Mouse (Mus musculus): ENCODE results near the gene Slc9c1. TPM values are rescaled to one million over a fixed set of nuclear protein-coding genes. Genes with fewer than 3 reads are reported as not detected.

Slc9c1 gene
- polyA plus RNA-seq, 1 experiment from 2014 or later: not detected

DNA sequence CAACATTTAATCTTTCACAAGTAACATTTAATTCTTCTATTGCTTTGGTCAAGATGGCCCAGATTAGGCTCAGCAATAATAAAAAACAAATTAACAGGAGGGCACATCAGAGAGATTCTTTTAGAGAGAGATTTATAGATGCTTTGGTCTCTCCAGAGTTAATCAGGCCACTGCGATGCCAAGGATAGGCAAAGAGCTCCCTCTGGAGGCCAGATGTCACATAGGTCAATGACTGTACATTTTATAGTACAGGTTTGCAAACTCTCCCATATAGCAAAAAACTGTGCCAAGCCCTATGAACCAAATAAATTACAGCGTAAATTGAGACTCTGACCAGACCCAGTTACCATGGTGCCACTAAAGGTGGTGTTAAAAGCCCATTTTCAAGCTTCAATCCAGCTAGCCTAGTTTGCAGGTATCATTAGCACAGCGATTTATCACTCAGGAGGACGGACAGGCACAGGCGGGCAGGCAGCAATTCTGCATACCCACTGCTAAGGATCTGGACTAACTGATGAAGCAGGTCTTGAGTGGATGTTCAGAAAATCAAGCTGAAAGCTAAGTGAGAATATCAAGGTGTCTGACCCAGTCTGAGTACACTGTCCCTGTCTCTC lies 95.3 kb downstream of the Slc9c1 start:
- Histone ChIP-seq H3K4me2 (replicated peaks) (no peak overlapping the region), H3K27me3 (no peaks in the 10 kb centered on the region), H3K9ac (no peak overlapping the region), H3K36me3 (no peaks in the 10 kb centered on the region), H3K9me3 (no peaks in the 10 kb centered on the region), H3K4me1 (no peaks in the 10 kb centered on the region), H3K4me3 (no peak overlapping the region), H3K27ac (no peak overlapping the region)
- peak; percentile 72 for ATAC-seq (ENCODE audit: low FRiP score, low read depth)
- WGBS: 44% methylated on average over 5 of the region's 5 CpGs

DNA sequence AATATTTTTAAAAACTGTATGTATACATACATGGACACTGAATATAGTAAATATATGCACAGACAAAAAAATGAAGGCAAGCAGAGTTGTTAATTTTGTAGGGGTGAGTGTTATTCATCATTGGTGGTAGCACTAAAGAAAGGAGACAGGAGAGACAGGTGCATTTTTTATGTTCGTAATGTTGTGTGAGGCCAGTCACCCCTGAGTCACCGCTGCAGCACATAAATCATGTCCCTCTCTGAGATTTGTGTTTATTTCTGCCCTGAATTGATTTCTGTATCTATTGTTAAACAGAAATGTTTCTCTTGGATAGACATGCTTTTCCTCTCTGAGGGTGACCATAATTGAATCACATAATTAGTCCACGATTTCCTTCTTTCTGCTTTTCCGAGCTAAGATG lies 97.3 kb downstream of the Slc9c1 start:
- Histone ChIP-seq H3K27me3 (no peaks in the 10 kb centered on the region), H3K4me3 (no peak overlapping the region), H3K27ac (no peak overlapping the region), H3K9me3 (no peaks in the 10 kb centered on the region), H3K4me1 (no peaks in the 10 kb centered on the region), H3K36me3 (no peaks in the 10 kb centered on the region), H3K4me2 (replicated peaks) (no peak overlapping the region), H3K9ac (no peak overlapping the region)
- WGBS: 73% methylated on average over 4 of the region's 4 CpGs
- ATAC-seq (ENCODE audit: low FRiP score, low read depth): no peak

DNA sequence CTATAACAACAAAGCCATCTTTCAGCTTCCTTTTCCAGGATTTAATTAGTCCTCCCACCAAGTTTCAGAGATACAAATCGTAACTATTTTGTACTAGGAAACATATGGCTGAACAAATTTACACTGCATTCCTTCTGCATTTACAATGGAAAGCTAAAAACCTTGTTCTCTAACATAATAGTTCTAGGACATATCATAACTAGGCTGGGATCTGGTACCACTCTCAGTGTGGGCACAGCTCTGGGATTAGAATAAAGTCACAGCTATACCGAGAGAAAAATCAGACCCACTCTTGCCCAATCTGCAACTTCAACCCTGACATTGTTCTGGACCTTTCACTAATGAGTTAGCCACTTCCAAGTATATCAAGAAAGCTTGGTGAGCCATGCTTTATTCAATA lies 100.7 kb downstream of the Slc9c1 start:
- no peak overlapping the region for H3K9ac ChIP-seq
- H3K36me3 ChIP-seq: no peaks in the 10 kb centered on the region
- H3K4me3 ChIP-seq: no peak overlapping the region
- no peaks in the 10 kb centered on the region for H3K4me1 ChIP-seq
- no peak overlapping the region for H3K27ac ChIP-seq
- no peaks in the 10 kb centered on the region for H3K27me3 ChIP-seq
- no peaks in the 10 kb centered on the region for H3K9me3 ChIP-seq
- H3K4me2 ChIP-seq (replicated peaks): no peak overlapping the region
- 78% methylated on average over 2 of the region's 2 CpGs for WGBS
- no peak for ATAC-seq (ENCODE audit: low FRiP score, low read depth)

DNA sequence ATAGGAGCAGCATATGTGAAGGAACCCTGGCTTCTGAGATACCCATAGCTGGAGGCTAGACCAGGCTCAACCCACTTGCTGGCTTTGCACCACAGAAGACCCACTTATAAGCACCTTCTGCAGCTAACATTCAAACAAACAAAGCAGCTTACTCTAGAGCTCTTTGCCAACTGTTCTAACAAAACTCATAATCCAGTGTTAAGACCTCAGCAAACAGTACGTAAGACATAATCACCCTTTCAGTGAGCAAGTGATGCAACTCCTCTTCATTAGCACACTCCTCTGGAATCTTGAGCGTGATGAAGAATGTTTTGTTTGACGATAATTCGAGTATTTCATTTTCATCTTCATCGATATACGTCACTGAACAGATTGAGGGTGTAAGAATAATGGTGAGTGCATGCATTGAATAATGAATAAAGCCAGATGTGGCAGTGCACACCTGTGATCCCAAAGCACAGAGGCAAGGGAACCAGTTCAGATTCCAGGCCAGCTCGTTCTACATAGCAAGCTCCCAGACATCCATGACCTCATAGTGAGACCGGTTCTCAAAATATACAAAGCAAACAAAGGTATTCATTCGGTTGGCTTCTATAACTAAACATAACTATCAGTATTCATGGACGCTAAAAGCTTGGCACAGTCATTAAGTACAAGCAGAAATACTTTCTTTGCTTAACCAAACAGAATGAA lies 105.1 kb downstream of the Slc9c1 start:
- Histone ChIP-seq H3K4me2 (replicated peaks) (no peak overlapping the region), H3K4me1 (no peaks in the 10 kb centered on the region), H3K4me3 (no peak overlapping the region), H3K9me3 (no peaks in the 10 kb centered on the region), H3K36me3 (no peaks in the 10 kb centered on the region), H3K9ac (no peak overlapping the region), H3K27ac (peak overlapping the region; percentile 0; the same call in 1 of the 2 replicates), H3K27me3 (no peaks in the 10 kb centered on the region)
- WGBS: 74% methylated on average over 10 of the region's 10 CpGs
- no peak for ATAC-seq (ENCODE audit: low FRiP score, low read depth)

DNA sequence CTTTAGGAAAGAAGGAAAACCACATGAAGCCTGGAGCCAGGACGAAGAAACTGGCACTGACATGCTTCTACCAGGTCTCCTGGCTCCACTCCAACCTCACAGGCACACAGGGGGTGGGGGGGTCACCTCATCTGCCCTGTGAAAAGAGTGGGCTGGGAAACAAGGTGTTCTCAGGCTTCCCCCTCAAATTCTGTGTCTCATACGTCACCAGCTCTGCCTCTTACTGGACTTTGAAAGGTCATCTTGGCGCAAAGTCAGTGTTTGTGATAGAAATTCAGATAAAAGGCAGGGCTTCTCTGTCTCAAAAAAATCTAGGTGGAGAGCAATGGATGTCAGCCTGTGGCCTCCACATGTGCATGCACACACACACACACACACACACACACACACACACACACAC lies 106.2 kb downstream of the Slc9c1 start:
- Histone ChIP-seq H3K4me3 (no peak overlapping the region), H3K27me3 (no peaks in the 10 kb centered on the region), H3K9ac (no peak overlapping the region), H3K36me3 (no peaks in the 10 kb centered on the region), H3K27ac (peak overlapping the region; percentile 0; the same call in 1 of the 2 replicates), H3K9me3 (no peaks in the 10 kb centered on the region), H3K4me2 (replicated peaks) (no peak overlapping the region), H3K4me1 (no peaks in the 10 kb centered on the region)
- no peak for ATAC-seq (ENCODE audit: low FRiP score, low read depth)
- 50% methylated on average over 3 of the region's 3 CpGs for WGBS

DNA sequence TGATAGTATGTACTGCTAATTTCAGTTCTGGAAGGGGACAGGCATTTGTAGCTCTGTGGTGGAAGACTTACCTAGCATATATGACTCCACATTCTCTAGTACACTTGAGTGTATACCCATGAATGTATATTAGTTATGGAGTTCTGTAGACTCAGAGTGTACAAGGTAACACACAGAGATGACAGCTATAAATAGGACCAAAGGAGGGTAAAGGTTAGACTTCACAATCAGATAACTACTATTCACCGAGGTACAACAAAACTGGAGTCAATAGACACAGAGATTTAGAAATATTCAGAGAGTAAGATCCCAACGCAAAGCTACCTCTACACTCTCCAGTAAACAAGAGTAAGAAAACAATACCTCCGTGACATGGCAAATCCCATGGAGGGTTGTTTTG lies 108.8 kb downstream of the Slc9c1 start:
- Histone ChIP-seq H3K27ac (no peak overlapping the region), H3K9ac (no peak overlapping the region), H3K9me3 (no peaks in the 10 kb centered on the region), H3K4me1 (no peaks in the 10 kb centered on the region), H3K4me3 (no peak overlapping the region), H3K4me2 (replicated peaks) (no peak overlapping the region), H3K27me3 (no peaks in the 10 kb centered on the region), H3K36me3 (no peaks in the 10 kb centered on the region)
- ATAC-seq (ENCODE audit: low FRiP score, low read depth): no peak
- WGBS: 85% methylated on average over 3 of the region's 3 CpGs

DNA sequence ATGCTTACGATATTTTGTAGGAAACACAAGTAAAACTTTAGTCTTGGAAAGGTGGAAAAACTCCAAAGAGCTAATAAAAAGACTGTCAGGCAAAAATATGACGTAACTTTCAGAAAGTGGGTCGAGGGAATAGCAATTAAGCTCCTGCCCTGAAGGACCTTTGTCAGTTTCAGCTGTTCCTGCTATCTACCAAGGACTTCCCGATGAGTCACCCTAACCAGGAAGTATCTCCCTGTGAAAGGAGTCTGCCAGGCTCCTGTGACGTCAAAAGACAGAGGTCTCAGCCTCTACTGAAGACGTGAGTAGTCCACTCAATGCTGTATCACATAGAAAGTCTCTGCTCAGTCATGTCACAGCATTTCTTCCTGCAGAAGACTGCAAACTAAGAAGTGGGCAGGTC lies 109.3 kb downstream of the Slc9c1 start:
- no peaks in the 10 kb centered on the region for H3K9me3 ChIP-seq
- no peaks in the 10 kb centered on the region for H3K36me3 ChIP-seq
- no peaks in the 10 kb centered on the region for H3K4me1 ChIP-seq
- no peak for ATAC-seq (ENCODE audit: low FRiP score, low read depth)
- 65% methylated on average over 6 of the region's 6 CpGs for WGBS
- H3K27ac ChIP-seq: no peak overlapping the region
- no peak overlapping the region for H3K4me3 ChIP-seq
- H3K27me3 ChIP-seq: no peaks in the 10 kb centered on the region
- H3K4me2 ChIP-seq (replicated peaks): no peak overlapping the region
- no peak overlapping the region for H3K9ac ChIP-seq

DNA sequence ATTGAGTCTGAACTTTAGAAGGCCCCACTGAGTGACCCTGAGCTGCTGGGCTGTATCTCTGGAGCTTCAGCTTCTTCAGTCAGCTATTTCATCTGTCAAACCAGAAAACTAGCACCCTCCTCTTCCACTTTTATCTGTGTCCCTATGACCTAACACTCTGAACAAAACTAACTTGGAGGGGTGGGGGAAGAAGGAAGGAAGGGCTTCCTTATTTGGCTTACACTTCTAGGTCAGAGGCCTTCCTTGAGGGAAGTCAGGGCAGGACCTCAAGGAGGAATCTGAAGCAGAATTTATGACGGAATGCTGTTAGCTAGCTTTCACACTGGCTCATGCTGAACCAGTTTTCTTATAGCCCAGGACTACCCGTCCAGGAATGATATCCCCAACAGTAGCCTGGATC lies 116.4 kb downstream of the Slc9c1 start:
- Histone ChIP-seq H3K27ac (no peak overlapping the region), H3K36me3 (no peaks in the 10 kb centered on the region), H3K4me1 (peaks cover 11% of the 10 kb centered on the region; the same call in 1 of the 2 replicates), H3K9me3 (no peaks in the 10 kb centered on the region), H3K4me2 (replicated peaks) (no peak overlapping the region), H3K9ac (no peak overlapping the region), H3K27me3 (peaks cover 31% of the 10 kb centered on the region), H3K4me3 (no peak overlapping the region)
- ATAC-seq (ENCODE audit: low FRiP score, low read depth): no peak
- 62% methylated on average over 2 of the region's 2 CpGs for WGBS

DNA sequence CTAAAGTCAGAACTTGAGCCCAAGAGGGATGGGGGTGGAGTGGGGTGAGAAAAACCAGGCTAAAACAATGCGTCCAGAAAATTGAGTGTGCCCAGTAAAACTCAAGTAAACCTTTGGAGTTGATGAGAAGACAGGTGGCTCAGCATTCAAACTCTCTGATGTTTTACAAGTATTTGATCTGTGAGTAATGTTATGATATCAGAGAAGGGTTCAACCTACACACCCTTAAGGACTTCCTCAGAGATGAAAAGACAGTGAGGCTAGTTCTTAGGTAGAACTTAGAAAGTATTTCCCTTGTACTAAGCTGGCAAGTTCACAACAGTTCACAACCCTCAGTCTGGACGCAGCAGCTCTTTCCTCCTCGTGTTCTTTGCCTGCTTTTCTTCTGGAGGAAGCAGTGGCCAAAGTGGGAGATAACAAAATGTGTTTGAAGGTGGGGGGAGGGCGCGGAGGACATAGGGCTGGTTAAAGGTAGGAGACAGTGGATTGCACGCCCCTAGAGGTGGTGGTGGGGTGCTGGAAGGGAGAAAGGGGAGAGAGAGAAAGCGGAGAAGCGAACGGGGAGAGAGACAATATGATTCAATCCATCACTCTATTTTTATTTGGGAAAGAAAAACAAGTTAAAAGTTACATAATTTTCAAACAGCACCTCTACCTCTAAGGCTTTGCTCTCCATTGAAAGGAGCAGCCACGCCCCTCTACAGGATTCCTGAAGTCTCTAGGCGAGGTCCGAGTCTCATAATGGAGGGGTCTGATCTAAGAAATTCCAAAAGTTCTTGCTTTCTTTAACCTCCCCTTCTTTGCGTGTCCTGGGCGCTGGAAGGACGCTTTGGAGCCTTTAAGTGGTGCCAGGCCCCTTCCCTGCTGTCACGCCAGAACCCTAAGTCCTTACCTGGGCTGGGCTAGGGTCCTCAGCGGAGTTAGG lies 118.2 kb downstream of the Slc9c1 start:
- peak overlapping the region; percentile 39; the same call in 1 of the 2 replicates for H3K9ac ChIP-seq
- peak overlapping the region; percentile 76 for H3K4me2 ChIP-seq (replicated peaks)
- peak overlapping the region; percentile 38 for H3K4me3 ChIP-seq
- no peak for ATAC-seq (ENCODE audit: low FRiP score, low read depth)
- H3K27me3 ChIP-seq: peaks cover 31% of the 10 kb centered on the region
- no peaks in the 10 kb centered on the region for H3K36me3 ChIP-seq
- H3K9me3 ChIP-seq: no peaks in the 10 kb centered on the region
- no peak overlapping the region for H3K27ac ChIP-seq
- H3K4me1 ChIP-seq: peaks cover 11% of the 10 kb centered on the region; the same call in 1 of the 2 replicates
- 14% methylated on average over 17 of the region's 17 CpGs for WGBS

DNA sequence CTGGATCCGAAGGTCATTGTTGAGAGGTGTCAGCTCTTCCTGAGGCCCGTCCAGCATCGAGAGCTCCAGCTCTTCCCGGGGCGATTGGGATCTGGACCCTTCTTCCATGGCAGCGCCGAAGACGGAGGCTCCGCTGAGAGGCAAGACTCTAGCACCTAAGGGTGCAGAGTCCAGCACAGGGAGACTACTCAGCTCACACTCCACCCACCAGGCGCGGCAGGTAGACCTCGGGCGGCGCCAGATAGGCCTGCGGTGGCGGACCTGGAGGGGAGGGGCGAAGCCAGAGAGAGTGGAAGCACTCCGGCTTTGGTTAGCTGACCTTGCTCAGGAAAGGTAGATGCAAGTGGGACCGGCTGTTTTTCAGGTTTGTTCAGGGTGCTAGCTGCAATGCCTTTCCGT lies 118.8 kb downstream of the Slc9c1 start, which contains the start of gene BC016579:
Gene BC016579, minus strand, starts transcription at position 135 of the 399 bp plus-strand sequence.
- H3K36me3 ChIP-seq: no peaks in the 10 kb centered on the region
- peaks cover 11% of the 10 kb centered on the region; the same call in 1 of the 2 replicates for H3K4me1 ChIP-seq
- peak within 1 kb of the TSS; percentile 39; the same call in 1 of the 2 replicates for H3K9ac ChIP-seq
- peaks cover 31% of the 10 kb centered on the region for H3K27me3 ChIP-seq
- no peak within 1 kb of the TSS for H3K27ac ChIP-seq
- WGBS: 6% methylated on average over 20 of the region's 20 CpGs
- ATAC-seq (ENCODE audit: low FRiP score, low read depth): no peak
- H3K4me2 ChIP-seq (replicated peaks): peak within 1 kb of the TSS; percentile 76
- no peaks in the 10 kb centered on the region for H3K9me3 ChIP-seq
- peak within 1 kb of the TSS; percentile 38 for H3K4me3 ChIP-seq

DNA sequence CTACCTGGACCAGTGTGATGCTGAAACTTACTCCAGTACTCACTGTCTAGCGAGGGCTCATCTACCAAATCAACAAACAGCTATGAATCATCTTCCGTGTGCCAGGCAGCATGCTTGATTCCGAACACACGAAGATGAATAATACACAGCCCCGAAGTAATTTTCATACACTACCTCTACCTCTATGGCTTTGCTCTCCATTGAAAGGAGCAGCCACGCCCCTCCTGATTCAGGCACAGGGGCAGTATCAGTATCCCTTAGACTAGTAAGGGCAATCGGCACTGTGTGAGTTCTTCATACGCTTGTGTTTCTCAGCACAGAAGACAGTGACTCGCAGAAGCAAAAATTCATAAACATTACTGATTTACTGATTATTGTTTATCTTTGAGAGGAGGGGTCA lies 119.4 kb downstream of the Slc9c1 start:
- WGBS: 64% methylated on average over 9 of the region's 9 CpGs
- ATAC-seq (ENCODE audit: low FRiP score, low read depth): no peak
- H3K27ac ChIP-seq: no peak overlapping the region

More for the DNA sequence above, 119.4 kb downstream of the Slc9c1 start:
- peak overlapping the region; percentile 38; the same call in 1 of the 2 replicates for H3K4me3 ChIP-seq
- H3K36me3 ChIP-seq: no peaks in the 10 kb centered on the region
- H3K9ac ChIP-seq: no peak overlapping the region
- no peaks in the 10 kb centered on the region for H3K9me3 ChIP-seq
- peaks cover 11% of the 10 kb centered on the region; the same call in 1 of the 2 replicates for H3K4me1 ChIP-seq
- H3K4me2 ChIP-seq (replicated peaks): peak overlapping the region; percentile 76; the same call in 1 of the 2 replicates
- H3K27me3 ChIP-seq: peaks cover 31% of the 10 kb centered on the region

Data from limb, embryonic 13.5 days (tissue).